Mouse (Mus musculus) megakaryocyte progenitor cell, adult 5-6 weeks (primary cell): ENCODE results near the gene Tmem139. TPM values are rescaled to one million over a fixed set of nuclear protein-coding genes. Genes with fewer than 3 reads are reported as not detected.

ENCODE experiments used
- ATAC-seq: replicated peaks from 2 replicates; pipeline ENCODE4 v1.8.0; 2016; ENCODE audit warnings: mild to moderate bottlenecking, moderate TSS enrichment, inconsistent platforms; ENCODE audit not compliant: poor library complexity
- total RNA-seq, 2 experiments: library from RNA; stranded (forward) in 1 of 2; stranded (reverse) in 1 of 2; fragments of 157-497, 149-512 nt in 1 of 2; fragments of 200-1000 nt in 1 of 2; gene quantifications; 2 replicates each; pipeline versions ENCODE4 v1.2.3 to v1.2.4; 2015 to 2017

The Tmem139 gene
- total RNA-seq (2015) (not detected in 2 replicates), total RNA-seq (2017) (not detected in 2 replicates)

GRCm38 (mm10) chr6:42261524-42262170 is at the start of gene Tmem139:
TSS of gene Tmem139 (plus strand) at chr6:42261970.
- ATAC-seq = no peak

GRCm38 (mm10) chr6:42215028-42215427 is 46.7 kb upstream of the Tmem139 start, which contains the start of gene Tas2r144:
TSS of gene Tas2r144 (plus strand) at chr6:42215328.
- ATAC-seq = no peak

- no peak for ATAC-seq
Observed at GRCm38 (mm10) chr6:42222286-42222685, 39.5 kb upstream of the Tmem139 start.

GRCm38 (mm10) chr6:42225046-42225445 is 36.7 kb upstream of the Tmem139 start:
- no peak for ATAC-seq

- ATAC-seq = peak; percentile 97
Observed at GRCm38 (mm10) chr6:42227240-42228101, 34.3 kb upstream of the Tmem139 start.

GRCm38 (mm10) chr6:42229610-42230009 is 32.2 kb upstream of the Tmem139 start:
- no peak for ATAC-seq

GRCm38 (mm10) chr6:42231191-42231590 is 30.6 kb upstream of the Tmem139 start:
- no peak for ATAC-seq

- no peak for ATAC-seq
Observed at GRCm38 (mm10) chr6:42237276-42237805, 24.4 kb upstream of the Tmem139 start.

- ATAC-seq = no peak
Observed at GRCm38 (mm10) chr6:42241311-42242045, 20.3 kb upstream of the Tmem139 start.

GRCm38 (mm10) chr6:42245711-42246353 is 15.9 kb upstream of the Tmem139 start, which contains the start of gene Gstk1:
TSS of gene Gstk1 (plus strand) at chr6:42245935.
- peak; percentile 97 for ATAC-seq

GRCm38 (mm10) chr6:42247173-42247572 is 14.6 kb upstream of the Tmem139 start:
- ATAC-seq = no peak

GRCm38 (mm10) chr6:42247981-42248380 is 13.8 kb upstream of the Tmem139 start:
- no peak for ATAC-seq

GRCm38 (mm10) chr6:42251791-42252190 is 10.0 kb upstream of the Tmem139 start:
- ATAC-seq = no peak

GRCm38 (mm10) chr6:42253103-42253502 is 8.7 kb upstream of the Tmem139 start:
- ATAC-seq = no peak

- ATAC-seq = peak; percentile 99
Observed at GRCm38 (mm10) chr6:42257303-42257863, 4.4 kb upstream of the Tmem139 start.

GRCm38 (mm10) chr6:42260430-42260829 is 1.3 kb upstream of the Tmem139 start:
- no peak for ATAC-seq

GRCm38 (mm10) chr6:42264626-42265312 is 3.0 kb downstream of the Tmem139 start, which contains the start of gene Casp2:
TSS of gene Casp2 (plus strand) at chr6:42264985.
- peak; percentile 84 for ATAC-seq

GRCm38 (mm10) chr6:42265391-42266330 is 3.9 kb downstream of the Tmem139 start:
- peak; percentile 33 for ATAC-seq
